Mouse (Mus musculus): Measurements from ENCODE around the gene Zscan4c. TPM values are rescaled to one million over a fixed set of nuclear protein-coding genes. Genes with fewer than 3 reads are reported as not detected.
"Not testable (repeated sequence)": the region's sequence is repeated elsewhere in the genome, so short reads cannot be mapped to it uniquely, and the experiment has no call there.

Gene Zscan4c
- not detected for total RNA-seq (2021)
- polyA plus RNA-seq (2012; rRNA removed), result not detected in 2 replicates
- long read RNA-seq, result 0 reads

- not testable (repeated sequence) for DNase-seq
Observed at GRCm38 (mm10) chr7:11005445-11005844, at the start of gene Zscan4c. TSS of gene Zscan4c (plus strand) at chr7:11005745.

Small RNA genes lying within 50 kb of the gene (microRNA-seq; reads per million reads assigned to microRNA genes)
- gene Mir297-1, result 0 reads per million in 2 experiments

Other genes with a start within 250 kb of the Zscan4c start
- gene Zscan4b, start 100.7 kb upstream of the Zscan4c start, total RNA-seq (2021), result not detected
- gene Zscan4b, start 100.7 kb upstream of the Zscan4c start, polyA plus RNA-seq (2012; rRNA removed), result not detected in 2 replicates
- not detected for gene Zscan4-ps1, start 63.9 kb downstream of the Zscan4c start, total RNA-seq (2021)
- gene Zscan4-ps1, start 63.9 kb downstream of the Zscan4c start, polyA plus RNA-seq (2012; rRNA removed), result not detected in 2 replicates
- not detected for gene Zscan4d, start 160.4 kb downstream of the Zscan4c start, total RNA-seq (2021)
- gene Zscan4d, start 160.4 kb downstream of the Zscan4c start, polyA plus RNA-seq (2012; rRNA removed), result not detected in 2 replicates